Mouse (Mus musculus) brain, embryonic 14.5 days (tissue): Measurements from ENCODE around the gene Bcl9l. TPM values are rescaled to one million over a fixed set of nuclear protein-coding genes. Genes with fewer than 3 reads are reported as not detected.

Experiments used
- DNase-seq: peaks from one replicate; pipeline ENCODE4 v3.0.0-alpha.2; 2011; ENCODE audit warnings: low read depth
- CTCF ChIP-seq: fragments of 200-500 bp; IDR thresholded peaks from 2 replicates; pipeline ENCODE4 v1.5.1; 2012; ENCODE audit warnings: inconsistent platforms, mild to moderate bottlenecking, moderate library complexity, borderline replicate concordance; ENCODE audit not compliant: insufficient read depth, insufficient read length; ENCODE audit errors: extremely low read depth
- POLR2A ChIP-seq: fragments of 200-500 bp; IDR thresholded peaks from 2 replicates; pipeline ENCODE4 v1.6.1; 2012; ENCODE audit warnings: mild to moderate bottlenecking, inconsistent platforms, borderline replicate concordance; ENCODE audit not compliant: poor library complexity, insufficient read depth, insufficient read length, severe bottlenecking; ENCODE audit errors: extremely low read depth
- polyA plus RNA-seq: library from polyadenylated mRNA; depleted of rRNA; stranded (reverse); fragments of >200 nt; gene quantifications from 2 replicates; pipeline ENCODE4 v1.2.3, GENCODE M21; 2012

Gene Bcl9l
- polyA plus RNA-seq, 1 experiment: 35.5 TPM

DNA sequence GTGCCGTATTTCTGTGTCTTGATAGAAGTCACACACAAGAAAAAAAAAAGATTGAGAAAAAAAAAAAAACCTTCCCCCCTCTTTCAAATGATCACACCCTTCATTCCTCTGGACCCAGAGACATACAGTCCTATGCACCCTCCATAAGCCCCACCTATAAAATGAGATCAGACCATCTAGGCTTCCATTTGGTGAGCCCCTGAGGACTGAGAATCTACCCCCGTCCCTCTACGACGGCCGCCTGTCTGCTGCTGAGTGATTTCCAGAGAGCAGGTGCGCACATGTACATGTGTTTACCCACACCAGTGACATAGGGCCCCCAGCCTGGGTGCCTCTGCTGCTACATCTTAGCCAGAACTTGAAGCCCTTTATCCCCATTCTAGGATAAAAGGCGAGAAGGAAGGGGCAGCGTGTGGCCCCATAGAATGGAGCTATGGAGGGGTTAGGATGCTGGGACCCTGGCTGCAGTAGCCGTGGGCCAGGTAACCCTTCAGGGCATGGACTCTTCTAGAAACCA, 27.8 kb downstream of the Bcl9l start:
- TF ChIP-seq POLR2A: no peak
- TF ChIP-seq CTCF: no peak
- peak; percentile 41 for DNase-seq

- TF ChIP-seq CTCF (no peak), POLR2A (no peak)
- DNase-seq: peak; percentile 59
Observed at GRCm38 (mm10) chr9:44510872-44511601, 28.4 kb downstream of the Bcl9l start.

DNA sequence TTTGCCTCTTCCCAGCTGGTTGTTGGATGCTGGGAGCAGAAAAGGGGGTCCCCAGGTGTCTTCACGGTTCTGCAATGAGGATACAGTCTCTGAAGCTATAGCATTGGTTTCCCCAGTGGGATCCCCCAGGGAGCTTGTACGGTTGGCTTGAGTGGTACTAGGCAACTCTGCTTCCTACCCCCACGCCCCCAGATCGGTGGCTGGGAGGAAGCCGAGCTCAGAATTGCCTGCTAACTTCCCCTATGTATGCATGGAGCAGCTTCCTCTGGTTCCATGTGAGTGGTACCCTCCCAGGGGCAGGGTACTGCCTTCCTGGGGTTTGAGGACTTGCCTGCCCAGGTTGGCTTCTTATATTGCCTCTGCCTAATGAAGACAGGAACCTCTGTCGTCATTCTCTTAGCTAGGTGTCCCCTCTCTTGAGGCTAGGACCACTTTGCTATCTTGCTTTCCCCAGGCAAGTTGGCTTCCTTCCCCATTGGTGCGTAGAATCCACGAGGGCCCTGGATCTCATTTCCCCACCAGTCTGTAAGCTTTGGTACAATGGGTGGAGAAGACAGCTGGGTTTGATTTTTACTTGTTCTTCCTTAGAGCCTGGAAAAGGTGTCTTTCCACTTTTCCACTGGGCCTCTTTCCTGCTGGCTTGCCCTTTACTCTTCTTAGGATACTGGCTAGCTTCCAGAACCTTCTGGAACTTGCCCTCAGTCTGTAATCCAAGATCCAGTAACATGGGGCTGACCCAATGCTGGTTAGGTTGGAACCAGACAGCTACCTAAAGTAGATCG, 29.5 kb downstream of the Bcl9l start:
- TF ChIP-seq POLR2A (no peak), CTCF (no peak)
- no peak for DNase-seq

DNA sequence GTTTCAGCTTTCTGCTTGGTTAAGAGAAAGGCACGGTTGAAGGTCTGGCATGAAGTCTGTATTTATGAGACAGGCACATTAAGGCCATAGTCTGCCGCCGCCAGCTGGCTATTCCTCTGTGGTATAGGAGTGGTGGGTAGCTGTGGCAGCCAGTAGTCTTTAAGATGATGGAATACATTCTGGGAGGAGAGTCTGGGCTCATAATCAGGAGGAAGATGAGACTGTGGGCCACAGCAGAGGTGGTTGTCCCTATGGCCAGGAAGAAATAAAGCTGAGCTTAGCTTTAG, 30.0 kb downstream of the Bcl9l start:
- DNase-seq: no peak
- TF ChIP-seq CTCF (no peak), POLR2A (no peak)

DNA sequence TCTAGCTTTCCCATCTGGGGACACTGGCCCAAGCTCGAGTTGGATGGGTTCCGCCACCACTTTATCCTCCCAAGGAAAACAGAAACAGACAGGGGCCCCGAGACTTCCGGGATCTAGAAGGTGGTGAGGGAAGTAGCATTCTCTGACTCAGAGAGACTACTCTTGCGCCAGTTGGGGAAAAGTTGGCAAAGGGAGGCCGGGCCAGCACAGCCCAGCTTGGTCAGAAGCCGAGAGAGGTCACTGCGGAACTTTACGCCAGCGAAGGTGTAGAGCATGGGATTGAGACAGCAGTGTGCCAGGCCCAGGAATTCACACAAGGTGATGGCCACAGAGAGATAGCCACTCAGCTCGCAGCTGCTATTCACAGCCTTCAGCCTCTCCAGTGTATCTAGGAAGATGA, 30.5 kb downstream of the Bcl9l start:
- TF ChIP-seq CTCF (no peak), POLR2A (no peak)
- DNase-seq: no peak

DNA sequence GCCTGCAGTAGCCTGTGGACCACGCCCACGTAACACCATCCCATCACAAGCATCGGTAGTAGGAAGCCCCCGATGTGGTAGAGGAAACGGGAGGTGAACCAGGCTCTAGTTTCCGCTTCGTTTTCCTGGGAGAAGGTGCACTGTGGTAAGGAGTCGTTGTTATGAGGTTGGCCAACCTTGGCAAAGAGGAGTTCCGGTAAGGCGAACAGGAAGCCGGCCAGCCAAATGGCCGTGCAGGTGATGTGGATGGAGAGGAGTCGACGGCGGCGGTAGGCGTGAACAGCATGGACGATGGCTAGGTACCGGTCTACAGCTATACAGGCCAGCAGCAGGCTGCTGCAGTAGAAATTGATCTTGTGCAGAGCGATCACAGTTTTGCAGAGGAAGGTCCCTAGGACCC, 31.0 kb downstream of the Bcl9l start:
- no peak for DNase-seq
- TF ChIP-seq CTCF (no peak), POLR2A (no peak)

- TF ChIP-seq POLR2A (no peak), CTCF (no peak)
- DNase-seq: no peak
Observed at GRCm38 (mm10) chr9:44514147-44514546, 31.5 kb downstream of the Bcl9l start.

DNA sequence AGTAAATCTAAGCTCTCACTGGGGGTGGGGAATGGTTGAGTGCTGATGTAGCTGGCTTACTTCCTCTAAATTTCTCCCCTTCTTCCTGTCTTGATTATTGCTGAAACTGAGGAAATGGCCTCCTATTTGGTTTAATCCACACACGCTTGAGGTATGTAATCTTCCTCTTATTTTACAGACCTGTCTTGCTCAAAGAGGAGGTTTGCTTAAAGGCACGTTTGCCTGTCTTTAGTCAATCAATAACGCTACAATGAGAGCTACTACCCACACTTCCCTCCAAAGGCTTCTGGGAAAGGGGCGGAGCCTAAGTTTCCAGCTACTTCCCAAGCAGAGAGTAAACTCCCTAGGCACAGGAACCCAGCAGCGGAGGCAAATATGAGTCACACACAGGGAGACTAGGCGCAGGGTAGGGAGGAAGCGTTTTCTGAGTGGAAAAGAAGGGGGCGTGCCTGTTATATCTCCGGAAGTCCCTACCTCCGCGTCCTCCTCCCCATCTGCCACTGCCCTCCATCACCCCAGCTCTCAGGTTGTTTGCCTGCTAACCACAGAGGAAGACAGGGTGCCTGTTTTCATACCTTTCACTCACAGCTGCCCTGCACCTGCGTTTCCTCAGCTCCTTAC, 32.6 kb downstream of the Bcl9l start:
- no peak for DNase-seq
- no peak for TF ChIP-seq POLR2A
- no peak for TF ChIP-seq CTCF

- TF ChIP-seq POLR2A: no peak
- DNase-seq: no peak
Observed at GRCm38 (mm10) chr9:44515891-44516290, 33.3 kb downstream of the Bcl9l start.

DNA sequence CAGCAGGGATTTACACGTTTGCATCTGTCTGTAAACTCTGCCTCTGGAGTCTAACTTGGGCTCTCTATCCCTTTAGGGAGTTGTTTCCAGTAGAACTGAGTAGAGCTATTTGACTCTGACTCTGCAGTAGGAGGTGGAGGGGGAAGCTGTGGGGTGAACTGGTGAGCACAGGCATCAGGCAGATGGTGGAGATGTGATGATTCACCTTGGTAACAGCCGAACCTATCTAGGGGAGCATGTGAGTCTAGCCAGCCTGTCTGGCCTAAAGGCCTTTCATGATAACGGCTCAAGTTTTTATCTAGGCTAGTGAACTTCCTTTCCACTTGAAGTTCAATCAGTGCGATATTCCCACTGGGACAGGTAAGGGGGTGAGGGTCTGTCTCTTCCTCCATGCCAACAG, 34.7 kb downstream of the Bcl9l start:
- no peak for DNase-seq
- no peak for TF ChIP-seq POLR2A
- no peak for TF ChIP-seq CTCF

DNA sequence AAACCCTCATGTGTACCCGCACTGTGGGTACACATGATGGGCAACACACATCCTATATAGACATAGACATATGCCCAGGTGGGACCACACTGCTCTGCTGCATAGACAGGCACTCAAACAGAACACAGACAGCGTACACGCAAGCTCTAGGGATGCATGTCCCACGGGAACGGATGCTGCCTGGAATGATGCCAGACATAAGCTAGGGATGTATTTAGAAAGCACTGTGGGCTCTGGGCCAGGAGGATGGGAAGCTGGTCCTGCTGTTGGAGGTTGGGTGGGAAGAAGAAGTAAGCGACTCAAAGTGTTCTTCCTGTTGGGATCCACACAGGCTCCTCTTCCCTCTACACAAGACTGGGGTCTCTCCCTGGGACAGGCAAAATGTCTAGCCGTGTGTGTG, 35.4 kb downstream of the Bcl9l start:
- no peak for TF ChIP-seq POLR2A
- no peak for TF ChIP-seq CTCF
- DNase-seq: peak; percentile 79
